8 mouse cellular contexts compared by ENCODE assay signal in genomic region chr10:78185381-78185725, GRCm38 (mm10). TPM values are rescaled to one million over a fixed set of nuclear protein-coding genes. Genes with fewer than 3 reads are reported as not detected.
A peak's percentile ranks its signal among the peaks of the same experiment; 100 is the strongest.
DNase-seq lines count a peak whose midpoint lies in the region; ATAC-seq lines count a peak whose summit lies in the region.

No protein-coding gene starts in this region.

- DNase-seq in neural tube, embryonic 11.5 days (ENCODE audit: low spot score) = no peak
- DNase-seq in neural tube, embryonic 10.5 days (ENCODE audit: extremely low spot score, low spot score) = no peak
- DNase-seq in forebrain, embryonic 10.5 days (ENCODE audit: extremely low spot score, low spot score) = no peak
- DNase-seq in cerebellum, postnatal 10 days = no peak
- DNase-seq in cerebellum, adult 11-12 months = no peak
- no peak for DNase-seq in left cerebral cortex, postnatal 36 days (ENCODE audit: low spot score in 2 of 2)

- peak overlapping the region; percentile 93 for H3K4me2 ChIP-seq in neural tube, embryonic 11.5 days (ENCODE audit: low read depth)
- H3K4me2 ChIP-seq in limb, embryonic 15.5 days = peak overlapping the region; percentile 92
- H3K4me2 ChIP-seq in stomach, embryonic 14.5 days (replicated peaks; ENCODE audit: low read depth, low read length) = peak overlapping the region; percentile 97

- peak overlapping the region; percentile 35 for H3K9ac ChIP-seq in neural tube, embryonic 11.5 days (ENCODE audit: low read length)
- H3K9ac ChIP-seq in limb, embryonic 15.5 days = peak overlapping the region; percentile 56
- H3K9ac ChIP-seq in stomach, embryonic 14.5 days (replicated peaks; ENCODE audit: low read depth, low read length) = no peak overlapping the region; the same call in 1 of the 2 replicates

- H3K27ac ChIP-seq in neural tube, embryonic 11.5 days (ENCODE audit: low read depth, low read length) = no peak overlapping the region
- peak overlapping the region; percentile 80 for H3K27ac ChIP-seq in forebrain, embryonic 10.5 days
- peak overlapping the region; percentile 71 for H3K27ac ChIP-seq in limb, embryonic 15.5 days
- H3K27ac ChIP-seq in stomach, embryonic 14.5 days (ENCODE audit: low read length) = peak overlapping the region; percentile 56

- H3K4me1 ChIP-seq in neural tube, embryonic 11.5 days (ENCODE audit: control insufficient read depth, insufficient read depth, low read length) = peaks cover 9% of the 10 kb centered on the region; the same call in 1 of the 2 replicates
- H3K4me1 ChIP-seq in forebrain, embryonic 10.5 days = peaks cover 22% of the 10 kb centered on the region
- peaks cover 17% of the 10 kb centered on the region for H3K4me1 ChIP-seq in limb, embryonic 15.5 days
- peaks cover 7% of the 10 kb centered on the region; the same call in 1 of the 2 replicates for H3K4me1 ChIP-seq in stomach, embryonic 14.5 days (ENCODE audit: control insufficient read depth, insufficient read depth, low read length)

- WGBS in neural tube, embryonic 11.5 days = 28% methylated on average over 9 of the region's 9 CpGs
- 29% methylated on average over 9 of the region's 9 CpGs for WGBS in forebrain, embryonic 10.5 days
- WGBS in limb, embryonic 15.5 days = 15% methylated on average over 9 of the region's 9 CpGs
- WGBS in stomach, embryonic 14.5 days = 14% methylated on average over 9 of the region's 9 CpGs

- ATAC-seq in neural tube, embryonic 11.5 days (ENCODE audit: insufficient read depth, low FRiP score, low TSS enrichment) = peak; percentile 46; the same call in 1 of the 2 replicates
- no peak for ATAC-seq in limb, embryonic 15.5 days (ENCODE audit: insufficient number of reproducible peaks, low FRiP score, low TSS enrichment, low read depth)
- ATAC-seq in stomach, embryonic 14.5 days (ENCODE audit: insufficient number of reproducible peaks, insufficient read depth, low FRiP score, low read depth) = peak; percentile 7; the same call in 1 of the 2 replicates

- intact Hi-C loops in left cerebral cortex, postnatal 36 days (cut with DNase I) = loop anchor here (10.0 kb wide), 1 partner anchor 219 kb away; no protein-coding TSS in a partner anchor

- H3K27me3 ChIP-seq in neural tube, embryonic 11.5 days (ENCODE audit: control insufficient read depth, insufficient read depth, low read length) = no peaks in the 10 kb centered on the region
- no peaks in the 10 kb centered on the region for H3K27me3 ChIP-seq in forebrain, embryonic 10.5 days (ENCODE audit: poor library complexity, severe bottlenecking)
- H3K27me3 ChIP-seq in limb, embryonic 15.5 days = no peaks in the 10 kb centered on the region
- no peaks in the 10 kb centered on the region for H3K27me3 ChIP-seq in stomach, embryonic 14.5 days (ENCODE audit: control insufficient read depth, insufficient read depth, low read length)

- peak overlapping the region; percentile 77 for H3K4me3 ChIP-seq in neural tube, embryonic 11.5 days (ENCODE audit: low read depth, low read length)
- peak overlapping the region; percentile 88 for H3K4me3 ChIP-seq in forebrain, embryonic 10.5 days
- peak overlapping the region; percentile 77 for H3K4me3 ChIP-seq in limb, embryonic 15.5 days
- peak overlapping the region; percentile 79 for H3K4me3 ChIP-seq in stomach, embryonic 14.5 days (ENCODE audit: low read depth, low read length)

- H3K9me3 ChIP-seq in neural tube, embryonic 11.5 days (ENCODE audit: control insufficient read depth, low read length) = no peaks in the 10 kb centered on the region
- H3K9me3 ChIP-seq in forebrain, embryonic 10.5 days = no peaks in the 10 kb centered on the region
- H3K9me3 ChIP-seq in limb, embryonic 15.5 days = no peaks in the 10 kb centered on the region
- no peaks in the 10 kb centered on the region for H3K9me3 ChIP-seq in stomach, embryonic 14.5 days (ENCODE audit: control insufficient read depth, low read depth, low read length)

- peaks cover 9% of the 10 kb centered on the region for H3K36me3 ChIP-seq in neural tube, embryonic 11.5 days (ENCODE audit: control insufficient read depth, insufficient read depth, low read length)
- H3K36me3 ChIP-seq in forebrain, embryonic 10.5 days (replicated peaks) = peaks cover 66% of the 10 kb centered on the region
- H3K36me3 ChIP-seq in limb, embryonic 15.5 days = peaks cover 61% of the 10 kb centered on the region
- peaks cover 50% of the 10 kb centered on the region for H3K36me3 ChIP-seq in stomach, embryonic 14.5 days (ENCODE audit: control insufficient read depth, insufficient read depth, low read length)

RNA-seq across cellular contexts. Expression of gene Pwp2, which starts 0.4 kb away (rescaled TPM):
- 22.7 and 24.6 TPM in 2 replicates for polyA plus RNA-seq in neural tube, embryonic 11.5 days (2014; fragmentation: Nextera tagmentation; extraction: Ambion mirVana)
- 34.7 and 35.8 TPM in 2 replicates for polyA plus RNA-seq in forebrain, embryonic 10.5 days (2016; fragmentation: Nextera tagmentation; extraction: Ambion mirVana)
- 18.5 and 18.9 TPM in 2 replicates for polyA plus RNA-seq in limb, embryonic 15.5 days (2015; fragmentation: Nextera tagmentation; extraction: Ambion mirVana)
- polyA plus RNA-seq in stomach, embryonic 14.5 days (2014; fragmentation: Nextera tagmentation; extraction: Ambion mirVana) = 14.0 and 14.1 TPM in 2 replicates
- 10 to 100 TPM; 18.9 TPM for total RNA-seq in left cerebral cortex, postnatal 36 days (2021)

RNA-seq across cellular contexts. Expression of gene D10Jhu81e, which starts 15.8 kb away (rescaled TPM):
- polyA plus RNA-seq in neural tube, embryonic 11.5 days (2014; fragmentation: Nextera tagmentation; extraction: Ambion mirVana) = 15.8 and 17.8 TPM in 2 replicates
- polyA plus RNA-seq in forebrain, embryonic 10.5 days (2016; fragmentation: Nextera tagmentation; extraction: Ambion mirVana) = 14.9 and 20.8 TPM in 2 replicates
- 38.7 and 42.1 TPM in 2 replicates for polyA plus RNA-seq in limb, embryonic 15.5 days (2015; fragmentation: Nextera tagmentation; extraction: Ambion mirVana)
- polyA plus RNA-seq in stomach, embryonic 14.5 days (2014; fragmentation: Nextera tagmentation; extraction: Ambion mirVana) = 18.2 and 20.5 TPM in 2 replicates
- 100 to 1,000 TPM; 108 to 123 TPM for total RNA-seq in left cerebral cortex, postnatal 36 days (2021)

RNA-seq across cellular contexts. Expression of gene Trappc10, which starts 59.1 kb away (rescaled TPM):
- polyA plus RNA-seq in neural tube, embryonic 11.5 days (2014; fragmentation: Nextera tagmentation; extraction: Ambion mirVana) = 16.1 and 18.6 TPM in 2 replicates
- 8.1 and 9.7 TPM in 2 replicates for polyA plus RNA-seq in forebrain, embryonic 10.5 days (2016; fragmentation: Nextera tagmentation; extraction: Ambion mirVana)
- 13.3 and 15.6 TPM in 2 replicates for polyA plus RNA-seq in limb, embryonic 15.5 days (2015; fragmentation: Nextera tagmentation; extraction: Ambion mirVana)
- 14.7 and 17.3 TPM in 2 replicates for polyA plus RNA-seq in stomach, embryonic 14.5 days (2014; fragmentation: Nextera tagmentation; extraction: Ambion mirVana)
- total RNA-seq in left cerebral cortex, postnatal 36 days (2021) = 10 to 100 TPM; 82.3 to 89.2 TPM
